ENCODE assay signal across 10 mouse cellular contexts in genomic region chr15:83142861-83143260, GRCm38 (mm10). TPM values are rescaled to one million over a fixed set of nuclear protein-coding genes. Genes with fewer than 3 reads are reported as not detected.
DNase-seq lines count a peak whose midpoint lies in the region; ATAC-seq and TF ChIP-seq lines count a peak whose summit lies in the region.
"Had no signal": no experiment of that assay in that cellular context is flagged by ENCODE, and none has a peak within 500 bp of the region (broad histone marks: within the 10 kb centered on the region; RNA-seq: fewer than 3 reads in every experiment).

No protein-coding gene starts in this region.

- H3K9ac ChIP-seq in forebrain, embryonic 11.5 days (ENCODE audit: low read length), result no peak overlapping the region

- peaks cover 11% of the 10 kb centered on the region; the same call in 1 of the 2 replicates for H3K36me3 ChIP-seq in forebrain, embryonic 11.5 days (ENCODE audit: control insufficient read depth, insufficient read depth, low read length)
- peaks cover 81% of the 10 kb centered on the region for H3K36me3 ChIP-seq in forebrain, embryonic 10.5 days (replicated peaks)

- no peak for DNase-seq in forebrain, embryonic 11.5 days (ENCODE audit: low spot score)
- no peak for DNase-seq in forebrain, embryonic 10.5 days (ENCODE audit: extremely low spot score, low spot score)
- DNase-seq in layer of hippocampus, adult 2 months (ENCODE audit: low spot score in 2 of 2), result peak in 1 of 2 experiments; percentile 56
- no peak for DNase-seq in layer of hippocampus, adult 9-10 months (ENCODE audit: low spot score)
- DNase-seq in right cerebral cortex, adult 2 months (ENCODE audit: low spot score in 2 of 2), result peak; percentile 44 to 56
- DNase-seq in right cerebral cortex, postnatal 25 days, result no peak
- DNase-seq in yolk sac, embryonic 10.5 days (ENCODE audit: low spot score), result peak; percentile 38
- no peak for DNase-seq in urinary bladder, postnatal 25 days (ENCODE audit: low spot score)
- DNase-seq: B cell, adult 2 months; cerebellum, adult 11 months had no signal

- no peak for ATAC-seq in forebrain, embryonic 11.5 days (replicated peaks; ENCODE audit: low FRiP score)

- no peaks in the 10 kb centered on the region for H3K27me3 ChIP-seq in forebrain, embryonic 11.5 days (ENCODE audit: control insufficient read depth, insufficient read depth, low read length)
- no peaks in the 10 kb centered on the region for H3K27me3 ChIP-seq in forebrain, embryonic 10.5 days (ENCODE audit: poor library complexity, severe bottlenecking)

- H3K9me3 ChIP-seq in forebrain, embryonic 11.5 days (ENCODE audit: control insufficient read depth, low read length), result no peaks in the 10 kb centered on the region
- no peaks in the 10 kb centered on the region for H3K9me3 ChIP-seq in forebrain, embryonic 10.5 days

- no peak overlapping the region for H3K4me3 ChIP-seq in forebrain, embryonic 11.5 days (ENCODE audit: low read depth, low read length)
- no peak overlapping the region for H3K4me3 ChIP-seq in forebrain, embryonic 10.5 days
- no peak overlapping the region; the same call in 1 of the 2 replicates for H3K4me3 ChIP-seq in layer of hippocampus, adult 2 months

- no peak overlapping the region for H3K4me2 ChIP-seq in forebrain, embryonic 11.5 days (ENCODE audit: low read depth, low read length, severe bottlenecking)

- H3K4me1 ChIP-seq in forebrain, embryonic 11.5 days (replicated peaks; ENCODE audit: control insufficient read depth, insufficient read depth, low read length), result peaks cover 6% of the 10 kb centered on the region
- H3K4me1 ChIP-seq in forebrain, embryonic 10.5 days, result peaks cover 23% of the 10 kb centered on the region

- 0 out of 2 replicates have a peak overlapping the region, but pooled peaks have one; percentile 21 for H3K27ac ChIP-seq in forebrain, embryonic 11.5 days (ENCODE audit: low read depth, low read length)
- no peak overlapping the region for H3K27ac ChIP-seq in forebrain, embryonic 10.5 days
- peak overlapping the region; percentile 78 for H3K27ac ChIP-seq in layer of hippocampus, adult 2 months

- WGBS in forebrain, embryonic 11.5 days, result 41% methylated on average over 5 of the region's 5 CpGs
- WGBS in forebrain, embryonic 10.5 days, result 69% methylated on average over 5 of the region's 5 CpGs

- no peak for TF ChIP-seq CTCF in layer of hippocampus, adult 2 months (conservative IDR thresholded peaks at IDR 0.05)

RNA-seq across cellular contexts. Expression of gene Poldip3, which starts 6.3 kb away (rescaled TPM):
- polyA plus RNA-seq in forebrain, embryonic 11.5 days (2014; fragmentation: Nextera tagmentation; extraction: Ambion mirVana), result 183 and 196 TPM in 2 replicates
- 180 and 185 TPM in 2 replicates for polyA plus RNA-seq in forebrain, embryonic 10.5 days (2016; fragmentation: Nextera tagmentation; extraction: Ambion mirVana)
- total RNA-seq in layer of hippocampus, adult 2 months (2021), result 10 to 100 TPM; 90.5 to 91.5 TPM

RNA-seq across cellular contexts. Expression of gene Rrp7a, which starts 20.3 kb away (rescaled TPM):
- 71.2 and 79.7 TPM in 2 replicates for polyA plus RNA-seq in forebrain, embryonic 11.5 days (2014; fragmentation: Nextera tagmentation; extraction: Ambion mirVana)
- polyA plus RNA-seq in forebrain, embryonic 10.5 days (2016; fragmentation: Nextera tagmentation; extraction: Ambion mirVana), result 81.9 and 86.5 TPM in 2 replicates
- total RNA-seq in layer of hippocampus, adult 2 months (2021), result 100 to 1,000 TPM; 144 to 151 TPM

RNA-seq across cellular contexts. Expression of gene Cyb5r3, which starts 29.5 kb away (rescaled TPM):
- polyA plus RNA-seq in forebrain, embryonic 11.5 days (2014; fragmentation: Nextera tagmentation; extraction: Ambion mirVana), result 161 and 181 TPM in 2 replicates
- polyA plus RNA-seq in forebrain, embryonic 10.5 days (2016; fragmentation: Nextera tagmentation; extraction: Ambion mirVana), result 187 and 200 TPM in 2 replicates
- total RNA-seq in layer of hippocampus, adult 2 months (2021), result 10 to 100 TPM; 63.7 to 65.6 TPM

RNA-seq across cellular contexts. Expression of gene Serhl, which starts 53.6 kb away (rescaled TPM):
- 46.0 and 47.3 TPM in 2 replicates for polyA plus RNA-seq in forebrain, embryonic 11.5 days (2014; fragmentation: Nextera tagmentation; extraction: Ambion mirVana)
- polyA plus RNA-seq in forebrain, embryonic 10.5 days (2016; fragmentation: Nextera tagmentation; extraction: Ambion mirVana), result 49.7 and 51.8 TPM in 2 replicates
- total RNA-seq in layer of hippocampus, adult 2 months (2021), result 10 to 100 TPM in 1 of 2 experiments, 1 to 10 TPM in 1; 7.1 to 11.8 TPM

Comparison
In these comparisons a context has a peak if more than half of its experiments do, and no peak if none do; other contexts are left out.
1. DNase-seq: peak in right cerebral cortex, adult 2 months (2 of 2) and yolk sac, embryonic 10.5 days (single experiment); none in forebrain, embryonic 11.5 days (single experiment), forebrain, embryonic 10.5 days (single experiment), layer of hippocampus, adult 9-10 months (single experiment), right cerebral cortex, postnatal 25 days (single experiment) and urinary bladder, postnatal 25 days (single experiment).